Mouse (Mus musculus) ES-E14 (cell line): ENCODE results near the gene Ankrd11.

Experiments used
- MAFK ChIP-seq: IDR thresholded peaks from 2 replicates; pipeline ENCODE4 v1.6.1; 2014; ENCODE audit warnings: mild to moderate bottlenecking, low read depth, low read length, inconsistent platforms; ENCODE audit not compliant: insufficient read depth
- ZNF384 ChIP-seq: IDR thresholded peaks from 2 replicates; pipeline ENCODE4 v1.6.1; 2012; ENCODE audit warnings: low read depth, low read length, inconsistent platforms

DNA sequence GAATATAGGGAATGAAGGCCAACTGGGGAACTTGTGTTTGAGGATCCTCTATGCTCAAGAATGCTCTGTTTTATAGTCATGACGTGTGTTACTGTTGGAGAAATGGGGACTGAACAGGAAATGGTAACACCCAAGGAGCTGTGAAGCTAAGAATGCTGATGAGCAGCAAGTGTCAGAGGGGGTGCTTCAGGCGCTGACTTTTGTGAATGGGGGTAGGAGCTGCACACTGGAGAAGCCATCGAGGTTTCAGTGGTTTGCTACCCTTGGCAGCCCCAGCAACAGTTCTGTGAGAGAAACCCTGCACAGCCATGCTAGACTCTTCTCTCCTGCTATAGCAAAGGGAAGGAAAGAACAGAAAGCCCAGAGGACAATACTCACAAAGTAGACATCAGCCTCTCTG is 129.9 kb downstream of the Ankrd11 start:
- no peak for TF ChIP-seq MAFK
- no peak for TF ChIP-seq ZNF384
